Mouse (Mus musculus): ENCODE data around the gene Def8. TPM values are rescaled to one million over a fixed set of nuclear protein-coding genes. Genes with fewer than 3 reads are reported as not detected.
A peak's percentile ranks its signal among the peaks of the same experiment; 100 is the strongest.

Def8 gene
- total and polyA plus RNA-seq, 3 experiments, result 12.6 to 18.6 (median 16.7) TPM

DNA sequence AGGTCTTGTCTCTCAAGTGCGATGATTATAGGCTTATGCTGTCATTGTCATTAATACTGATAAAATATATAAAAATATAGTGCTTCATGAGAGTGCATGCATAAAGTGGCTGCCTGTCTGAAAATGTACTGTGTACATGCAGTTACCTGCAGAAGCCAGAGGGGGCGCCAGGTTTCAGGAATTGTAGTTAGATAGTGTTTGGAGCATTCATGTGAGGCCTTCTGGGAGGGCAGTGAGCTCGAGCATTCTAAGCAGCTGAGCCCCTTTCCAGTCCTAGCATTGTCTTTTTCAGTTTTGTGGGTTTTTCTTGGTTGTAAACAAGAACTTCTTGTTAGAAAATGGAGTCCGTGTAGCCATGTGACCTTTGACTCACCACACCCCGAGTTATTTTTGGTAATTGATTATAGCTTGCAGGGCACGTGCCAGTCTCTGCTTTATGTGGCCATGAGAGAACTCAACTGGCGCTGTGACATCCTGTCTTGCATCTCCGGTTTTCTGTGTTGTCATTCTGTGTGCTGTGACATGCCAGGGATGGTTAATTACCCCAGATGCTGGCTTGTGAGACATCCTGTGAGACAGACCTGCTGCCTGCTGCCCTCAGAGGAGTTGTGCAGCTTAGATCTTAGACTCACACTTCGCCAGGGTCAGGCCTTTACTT is 38.3 kb upstream of the Def8 start:
- Histone ChIP-seq H3K9me3 (replicated peaks) (no peaks in the 10 kb centered on the region), H3K4me1 (ENCODE audit: insufficient read depth, low read depth, low read length) (no peaks in the 10 kb centered on the region; the same call in 1 of the 2 replicates), H3K36me3 (replicated peaks) (peaks cover 100% of the 10 kb centered on the region), H3K4me3 (ENCODE audit: low read depth, low read length) (no peak overlapping the region), H3K27me3 (ENCODE audit: insufficient read depth, low read length) (no peaks in the 10 kb centered on the region)
- ATAC-seq (ENCODE audit: extremely low read depth, insufficient number of reproducible peaks, low FRiP score, poor library complexity, severe bottlenecking) (no peak), DNase-seq (ENCODE audit: low spot score) (no peak)
- peak; percentile 58 for TF ChIP-seq CTCF (IDR thresholded peaks at IDR 0.05; ENCODE audit: low read depth, low read length)
- TF ChIP-seq GATA1 (IDR thresholded peaks at IDR 0.05; ENCODE audit: borderline replicate concordance, low read length), result no peak

DNA sequence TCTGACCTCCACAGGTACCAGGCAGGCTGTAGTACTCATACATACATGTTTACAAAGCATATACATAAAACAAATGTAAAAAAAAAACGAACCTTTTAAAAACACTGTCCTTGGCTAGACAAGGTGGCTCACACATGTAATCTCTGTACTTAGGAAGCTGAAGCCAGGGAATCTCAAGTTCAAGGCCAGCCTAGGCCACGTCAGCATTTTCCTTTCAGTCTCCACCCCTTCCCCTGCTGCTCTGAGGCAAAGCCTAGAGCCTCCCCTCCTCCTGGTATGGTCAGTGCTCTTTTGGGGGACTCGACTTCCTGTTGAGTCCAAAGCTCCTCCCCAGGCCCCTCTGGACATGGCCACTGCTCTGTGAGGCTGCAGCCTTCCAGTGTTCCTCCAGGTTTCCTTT is 36.3 kb upstream of the Def8 start:
- ATAC-seq (ENCODE audit: extremely low read depth, insufficient number of reproducible peaks, low FRiP score, poor library complexity, severe bottlenecking) (no peak), DNase-seq (ENCODE audit: low spot score) (no peak)
- Histone ChIP-seq H3K4me1 (ENCODE audit: insufficient read depth, low read depth, low read length) (no peaks in the 10 kb centered on the region; the same call in 1 of the 2 replicates), H3K36me3 (replicated peaks) (peaks cover 100% of the 10 kb centered on the region), H3K9me3 (replicated peaks) (no peaks in the 10 kb centered on the region), H3K4me3 (ENCODE audit: low read depth, low read length) (no peak overlapping the region), H3K27me3 (ENCODE audit: insufficient read depth, low read length) (no peaks in the 10 kb centered on the region)
- TF ChIP-seq GATA1 (IDR thresholded peaks at IDR 0.05; ENCODE audit: borderline replicate concordance, low read length), result no peak
- no peak for TF ChIP-seq TAL1 (conservative IDR thresholded peaks at IDR 0.05; ENCODE audit: low read depth, low read length)
- no peak for TF ChIP-seq POLR2AphosphoS5 (IDR thresholded peaks at IDR 0.05; ENCODE audit: insufficient replicate concordance, low read depth, low read length)
- no peak for TF ChIP-seq CTCF (IDR thresholded peaks at IDR 0.05; ENCODE audit: low read depth, low read length)
- TF ChIP-seq GATA2 (IDR thresholded peaks at IDR 0.05; ENCODE audit: borderline replicate concordance, low read depth, low read length), result no peak

DNA sequence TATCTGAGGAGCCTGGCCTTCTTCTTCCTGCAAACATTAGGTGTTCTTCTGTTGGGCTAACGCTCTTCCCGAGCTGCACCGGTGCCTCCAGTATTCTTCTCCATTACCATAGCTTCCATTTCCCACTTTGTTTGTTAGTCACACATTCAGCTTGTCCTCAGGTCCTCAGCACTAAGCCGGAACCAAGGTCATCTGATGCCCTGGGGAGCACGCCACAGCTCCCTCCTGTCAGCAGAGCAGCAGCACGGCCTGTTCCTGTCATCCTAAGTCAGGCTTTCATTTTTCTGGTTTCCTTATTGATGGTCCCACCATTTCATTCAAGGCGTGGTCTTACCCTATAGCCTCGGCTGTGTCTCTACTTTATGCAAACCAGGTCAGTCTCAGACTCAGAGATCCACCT is 35.5 kb upstream of the Def8 start:
- no peaks in the 10 kb centered on the region; the same call in 1 of the 2 replicates for H3K4me1 ChIP-seq (ENCODE audit: insufficient read depth, low read depth, low read length)
- no peaks in the 10 kb centered on the region for H3K27me3 ChIP-seq (ENCODE audit: insufficient read depth, low read length)
- ATAC-seq (ENCODE audit: extremely low read depth, insufficient number of reproducible peaks, low FRiP score, poor library complexity, severe bottlenecking) (no peak), DNase-seq (ENCODE audit: low spot score) (no peak)
- TF ChIP-seq GATA1 (IDR thresholded peaks at IDR 0.05; ENCODE audit: borderline replicate concordance, low read length) (no peak), CTCF (IDR thresholded peaks at IDR 0.05; ENCODE audit: low read depth, low read length) (no peak), TAL1 (conservative IDR thresholded peaks at IDR 0.05; ENCODE audit: low read depth, low read length) (no peak), GATA2 (IDR thresholded peaks at IDR 0.05; ENCODE audit: borderline replicate concordance, low read depth, low read length) (no peak), POLR2AphosphoS5 (IDR thresholded peaks at IDR 0.05; ENCODE audit: insufficient replicate concordance, low read depth, low read length) (no peak)
- no peak overlapping the region for H3K4me3 ChIP-seq (ENCODE audit: low read depth, low read length)
- H3K36me3 ChIP-seq (replicated peaks), result peaks cover 100% of the 10 kb centered on the region
- H3K9me3 ChIP-seq (replicated peaks), result no peaks in the 10 kb centered on the region

DNA sequence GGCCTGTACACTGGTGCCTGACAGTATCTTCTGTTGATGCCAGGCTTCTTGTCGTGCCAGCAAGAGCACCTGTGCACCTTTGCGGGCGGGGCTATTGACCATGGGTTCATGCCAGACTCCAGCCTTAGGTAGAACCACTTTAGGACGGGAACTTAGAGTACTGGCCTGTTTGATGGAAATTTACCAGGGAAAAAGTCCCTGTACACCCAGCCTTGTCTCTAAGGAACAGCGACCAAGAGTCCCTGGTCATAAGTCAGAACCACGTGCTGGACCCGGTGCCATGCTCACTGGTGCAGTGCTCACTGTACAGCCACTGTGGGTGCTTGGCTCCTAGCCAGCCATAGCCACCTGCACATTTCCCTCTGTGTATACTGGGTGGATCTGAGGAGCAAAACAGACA is 34.3 kb upstream of the Def8 start:
- DNase-seq (ENCODE audit: low spot score) (no peak), ATAC-seq (ENCODE audit: extremely low read depth, insufficient number of reproducible peaks, low FRiP score, poor library complexity, severe bottlenecking) (no peak)
- no peak for TF ChIP-seq POLR2AphosphoS5 (IDR thresholded peaks at IDR 0.05; ENCODE audit: insufficient replicate concordance, low read depth, low read length)
- no peak for TF ChIP-seq TAL1 (conservative IDR thresholded peaks at IDR 0.05; ENCODE audit: low read depth, low read length)
- TF ChIP-seq CTCF (IDR thresholded peaks at IDR 0.05; ENCODE audit: low read depth, low read length), result no peak
- TF ChIP-seq GATA1 (IDR thresholded peaks at IDR 0.05; ENCODE audit: borderline replicate concordance, low read length), result no peak
- TF ChIP-seq GATA2 (IDR thresholded peaks at IDR 0.05; ENCODE audit: borderline replicate concordance, low read depth, low read length), result no peak

DNA sequence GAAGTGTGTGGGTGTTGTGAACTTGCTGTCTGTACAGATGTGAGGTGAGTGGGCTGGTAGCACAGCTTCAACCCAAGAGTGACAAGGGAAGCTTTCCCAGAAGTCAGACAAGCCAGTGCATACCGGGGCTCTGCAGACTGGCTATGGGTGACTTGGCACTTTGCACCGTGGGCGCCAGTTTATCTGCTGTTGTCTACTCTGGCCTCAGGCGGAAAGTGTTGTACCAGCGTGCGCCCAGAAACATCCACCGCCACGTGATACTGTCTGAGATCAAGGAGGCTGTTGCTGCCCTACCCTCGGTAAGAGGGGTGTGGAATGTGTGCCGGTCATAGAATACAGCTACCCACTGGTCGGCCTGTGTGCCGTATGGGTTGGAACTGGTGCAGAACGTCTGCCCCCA is 25.0 kb upstream of the Def8 start:
- Histone ChIP-seq H3K4me1 (ENCODE audit: insufficient read depth, low read depth, low read length) (peaks cover 59% of the 10 kb centered on the region), H3K9me3 (replicated peaks) (no peaks in the 10 kb centered on the region), H3K4me3 (ENCODE audit: low read depth, low read length) (peak overlapping the region; percentile 61; the same call in 1 of the 2 replicates), H3K27me3 (ENCODE audit: insufficient read depth, low read length) (no peaks in the 10 kb centered on the region), H3K36me3 (replicated peaks) (peaks cover 99% of the 10 kb centered on the region)
- no peak for TF ChIP-seq TAL1 (conservative IDR thresholded peaks at IDR 0.05; ENCODE audit: low read depth, low read length)
- TF ChIP-seq GATA1 (IDR thresholded peaks at IDR 0.05; ENCODE audit: borderline replicate concordance, low read length), result no peak
- no peak for TF ChIP-seq GATA2 (IDR thresholded peaks at IDR 0.05; ENCODE audit: borderline replicate concordance, low read depth, low read length)
- TF ChIP-seq POLR2AphosphoS5 (IDR thresholded peaks at IDR 0.05; ENCODE audit: insufficient replicate concordance, low read depth, low read length), result no peak
- no peak for TF ChIP-seq CTCF (IDR thresholded peaks at IDR 0.05; ENCODE audit: low read depth, low read length)
- ATAC-seq (ENCODE audit: extremely low read depth, insufficient number of reproducible peaks, low FRiP score, poor library complexity, severe bottlenecking), result peak; percentile 65
- peak; percentile 58 for DNase-seq (ENCODE audit: low spot score)

More for the DNA sequence above, 34.3 kb upstream of the Def8 start:
- Histone ChIP-seq H3K27me3 (ENCODE audit: insufficient read depth, low read length) (no peaks in the 10 kb centered on the region), H3K36me3 (replicated peaks) (peaks cover 100% of the 10 kb centered on the region), H3K4me1 (ENCODE audit: insufficient read depth, low read depth, low read length) (peaks cover 6% of the 10 kb centered on the region; the same call in 1 of the 2 replicates), H3K9me3 (replicated peaks) (no peaks in the 10 kb centered on the region), H3K4me3 (ENCODE audit: low read depth, low read length) (no peak overlapping the region)

DNA sequence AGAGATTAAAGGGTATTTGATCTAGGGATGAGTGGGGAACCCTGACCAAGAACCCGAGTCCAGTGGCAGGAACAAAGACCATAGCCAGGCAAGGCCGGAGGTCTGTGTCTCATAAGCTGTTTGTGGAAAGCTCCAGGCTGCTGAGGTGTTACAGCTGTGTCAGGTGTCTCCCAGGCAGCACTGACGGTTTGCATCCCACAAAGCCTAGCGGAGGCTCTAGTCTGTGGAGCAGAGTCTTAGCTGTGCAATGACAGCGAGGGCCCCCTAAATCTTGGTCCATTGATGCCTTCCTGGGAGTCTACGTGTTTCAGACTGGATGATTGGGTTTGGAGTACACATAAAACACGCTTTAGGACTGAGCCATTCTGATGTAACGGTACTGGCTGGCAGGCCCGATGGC is 21.4 kb upstream of the Def8 start:
- no peak for DNase-seq (ENCODE audit: low spot score)

More for the DNA sequence above, 21.4 kb upstream of the Def8 start:
- Histone ChIP-seq H3K27me3 (ENCODE audit: insufficient read depth, low read length) (no peaks in the 10 kb centered on the region), H3K36me3 (replicated peaks) (peaks cover 72% of the 10 kb centered on the region), H3K4me3 (ENCODE audit: low read depth, low read length) (no peak overlapping the region), H3K4me1 (ENCODE audit: insufficient read depth, low read depth, low read length) (peaks cover 49% of the 10 kb centered on the region), H3K9me3 (replicated peaks) (no peaks in the 10 kb centered on the region)
- no peak for TF ChIP-seq GATA1 (IDR thresholded peaks at IDR 0.05; ENCODE audit: borderline replicate concordance, low read length)
- no peak for TF ChIP-seq POLR2AphosphoS5 (IDR thresholded peaks at IDR 0.05; ENCODE audit: insufficient replicate concordance, low read depth, low read length)
- no peak for TF ChIP-seq TAL1 (conservative IDR thresholded peaks at IDR 0.05; ENCODE audit: low read depth, low read length)
- TF ChIP-seq CTCF (IDR thresholded peaks at IDR 0.05; ENCODE audit: low read depth, low read length), result no peak
- TF ChIP-seq GATA2 (IDR thresholded peaks at IDR 0.05; ENCODE audit: borderline replicate concordance, low read depth, low read length), result no peak
- no peak for ATAC-seq (ENCODE audit: extremely low read depth, insufficient number of reproducible peaks, low FRiP score, poor library complexity, severe bottlenecking)

Data from G1E (cell line).